Mouse (Mus musculus) adrenal gland (tissue): ENCODE data around the gene Gm43518.

ENCODE experiments used
- intact Hi-C: fragments of 180-260 bp; cut with DNase I; formaldehyde crosslinking; loops from one replicate; pipeline ENCODE4 v1.15.1; 2025
- long read RNA-seq, 2 experiments: library from polyadenylated mRNA; unstranded; transcript quantifications; one replicate each; pipeline ENCODE4 v2.0.0; 2020; ENCODE audit warnings: borderline replicate concordance in 1 of 2; ENCODE audit not compliant: insufficient replicate concordance in 1 of 2

Gm43518 gene
- long read RNA-seq, experiment 1, result 0 reads
- long read RNA-seq, experiment 2, partial matches to known transcripts, result 0 of 1 reads
- long read RNA-seq, experiment 2, other reads (novel, unspliced or antisense), result 1 of 1 reads

DNA sequence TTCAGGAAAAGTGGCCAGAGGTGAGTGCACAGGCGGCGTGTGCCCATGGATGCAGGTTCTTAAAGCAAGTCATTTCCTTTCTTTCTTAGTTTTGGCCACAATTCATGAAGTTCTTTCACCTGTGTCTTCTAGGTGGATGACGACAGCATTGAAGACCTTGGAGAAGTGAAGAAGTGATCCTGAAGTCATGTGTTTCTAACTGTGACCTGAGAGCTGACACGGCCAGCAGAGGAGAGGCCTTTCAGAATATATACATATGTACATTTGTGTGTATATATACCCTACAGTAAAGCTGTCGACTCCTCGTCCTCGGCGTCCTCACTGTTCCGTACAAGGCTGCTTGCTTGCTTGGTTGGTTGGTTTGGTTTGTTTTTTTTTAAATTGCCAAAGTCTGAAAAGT lies at the start of gene Gm43518:
Gene Gm43518 (plus strand): TSS at position 301 of the 400 bp plus-strand sequence.
- intact Hi-C loops, result no loop called here

DNA sequence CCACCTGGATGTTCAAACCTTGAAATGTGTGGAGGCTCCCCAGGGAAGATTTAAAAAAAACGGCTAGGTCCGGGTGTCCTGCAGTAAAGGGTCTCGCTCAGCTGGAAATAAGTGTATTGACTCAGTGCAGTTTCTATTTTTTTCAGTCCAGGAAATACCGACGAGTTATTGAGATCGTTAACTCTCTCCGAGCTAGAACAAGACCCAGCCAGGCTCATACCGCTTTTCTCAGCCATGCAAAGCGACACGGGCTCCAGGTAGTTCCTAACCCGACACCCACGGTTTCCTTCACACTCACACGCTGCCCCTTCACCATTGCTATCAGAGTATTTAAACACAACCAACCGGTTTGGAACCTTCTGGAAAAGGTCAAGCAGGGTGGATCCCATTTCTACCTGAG lies 49.2 kb upstream of the Gm43518 start:
- intact Hi-C loops, result no loop called here

DNA sequence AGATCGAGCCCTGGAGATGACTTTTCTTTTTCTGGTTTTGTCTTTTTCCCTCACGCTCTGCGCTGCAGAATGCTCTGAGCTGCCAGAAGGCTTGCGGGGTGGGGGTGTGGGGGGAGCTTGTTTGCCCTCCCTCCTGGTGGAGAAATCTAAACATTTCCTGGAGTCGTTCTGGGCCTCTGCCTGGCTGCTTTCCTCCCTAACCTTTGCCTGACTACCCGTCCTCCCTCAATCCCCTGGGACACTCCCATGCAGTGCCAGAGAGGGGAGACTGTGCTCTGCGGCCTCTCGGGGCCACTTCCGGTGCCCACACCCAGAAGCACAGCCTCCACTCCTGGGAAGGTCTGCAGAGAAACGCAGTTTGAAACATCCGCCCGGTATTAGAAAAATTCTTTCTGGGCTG lies 47.3 kb upstream of the Gm43518 start, which contains the start of gene Hcar1:
Gene Hcar1 (minus strand): TSS at position 93 of the 400 bp plus-strand sequence.
- intact Hi-C loops, result no loop called here

DNA sequence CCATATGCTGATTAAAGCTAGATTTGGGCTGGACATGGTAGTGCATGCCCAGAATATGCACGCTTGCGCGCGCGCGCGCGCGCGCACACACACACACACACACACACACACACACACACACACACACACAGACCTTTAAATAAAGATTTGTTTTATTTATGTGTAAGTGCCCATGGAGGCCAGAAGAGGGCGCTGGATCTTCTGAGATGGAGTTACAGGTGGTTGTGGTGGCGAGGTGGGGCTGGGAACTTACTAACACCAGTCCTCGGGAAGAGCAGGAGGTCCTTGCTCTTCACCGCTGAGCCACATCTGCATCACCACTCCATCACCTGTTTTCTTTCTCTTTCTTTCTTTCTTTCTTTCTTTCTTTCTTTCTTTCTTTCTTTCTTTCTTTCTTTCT lies 46.4 kb upstream of the Gm43518 start:
- intact Hi-C loops, result no loop called here

DNA sequence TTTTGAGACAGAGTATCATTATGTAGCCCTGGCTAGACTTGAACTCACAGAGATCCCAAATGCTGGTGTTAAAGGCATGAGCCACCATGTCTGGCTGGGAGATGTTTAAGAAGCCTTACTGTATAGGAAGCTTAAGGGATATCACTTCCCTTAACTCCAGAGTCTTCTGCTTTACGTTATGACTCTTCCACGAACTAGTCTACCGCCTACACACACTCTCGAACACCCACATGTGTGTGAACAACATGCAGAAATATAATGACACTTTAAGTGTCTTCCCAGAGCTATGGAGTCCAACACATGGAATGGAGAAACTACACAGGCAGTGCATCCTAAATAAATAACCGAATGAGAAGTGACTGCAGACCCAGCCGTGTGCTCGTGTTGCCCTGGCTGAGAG lies 43.3 kb upstream of the Gm43518 start:
- intact Hi-C loops, result no loop called here

DNA sequence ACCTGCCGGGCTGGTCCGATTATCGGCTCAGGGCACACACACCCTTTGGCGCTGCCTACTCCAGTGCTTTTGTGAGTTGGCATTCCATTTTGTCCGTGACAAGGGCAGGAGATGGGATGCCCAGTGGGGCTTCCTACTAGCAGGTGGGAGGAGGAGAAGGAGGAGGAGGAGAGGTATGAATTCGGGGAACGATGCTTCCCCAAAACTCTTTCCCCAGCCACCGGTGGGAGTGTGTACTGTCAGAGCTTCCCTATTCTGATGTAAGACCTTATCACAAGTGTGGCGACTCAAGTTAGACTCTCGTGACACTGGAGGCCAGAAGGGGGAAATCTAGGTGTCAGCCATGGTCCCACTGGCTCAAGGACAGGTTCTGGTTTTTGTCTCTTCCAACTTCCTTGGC lies 42.9 kb upstream of the Gm43518 start:
- intact Hi-C loops, result no loop called here

DNA sequence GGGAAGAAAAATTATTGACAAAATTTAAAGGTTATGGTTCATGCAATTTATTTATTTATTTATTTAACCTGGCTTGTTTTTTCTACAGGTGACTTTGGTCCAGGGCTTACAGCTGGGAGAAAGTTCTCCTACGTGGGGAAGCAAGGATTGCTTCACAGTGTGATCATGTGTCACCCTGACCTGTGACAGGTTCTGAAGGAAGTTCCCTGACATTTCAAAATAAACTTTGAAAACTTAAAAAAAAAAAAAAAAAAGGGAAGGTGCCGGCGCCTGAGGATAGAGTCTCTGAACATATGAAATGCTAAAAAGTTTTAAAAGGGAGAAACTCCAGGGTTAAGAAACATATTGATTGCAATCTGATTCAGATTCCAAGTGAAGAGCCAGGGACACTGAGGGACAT lies 40.9 kb upstream of the Gm43518 start:
- intact Hi-C loops, result no loop called here

DNA sequence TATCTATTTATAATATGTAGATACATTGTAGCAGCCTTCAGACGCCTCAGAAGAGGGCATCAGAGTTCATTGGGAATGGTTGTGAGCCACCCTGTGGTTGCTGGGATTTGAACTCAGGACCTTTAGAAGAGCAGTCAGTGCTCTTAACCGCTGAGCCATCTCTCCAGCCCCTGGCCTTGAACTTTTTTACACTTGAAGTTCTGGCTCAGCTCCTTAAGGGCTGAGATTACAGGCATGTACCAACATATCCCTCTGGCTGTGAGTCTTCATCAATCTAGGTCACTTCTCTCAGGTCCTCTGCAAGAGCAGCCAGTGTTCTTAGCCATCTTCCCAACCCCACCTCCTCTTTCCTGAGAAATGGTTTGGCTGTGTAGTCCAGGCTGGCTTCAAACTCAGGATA lies 36.9 kb upstream of the Gm43518 start:
- intact Hi-C loops, result no loop called here

DNA sequence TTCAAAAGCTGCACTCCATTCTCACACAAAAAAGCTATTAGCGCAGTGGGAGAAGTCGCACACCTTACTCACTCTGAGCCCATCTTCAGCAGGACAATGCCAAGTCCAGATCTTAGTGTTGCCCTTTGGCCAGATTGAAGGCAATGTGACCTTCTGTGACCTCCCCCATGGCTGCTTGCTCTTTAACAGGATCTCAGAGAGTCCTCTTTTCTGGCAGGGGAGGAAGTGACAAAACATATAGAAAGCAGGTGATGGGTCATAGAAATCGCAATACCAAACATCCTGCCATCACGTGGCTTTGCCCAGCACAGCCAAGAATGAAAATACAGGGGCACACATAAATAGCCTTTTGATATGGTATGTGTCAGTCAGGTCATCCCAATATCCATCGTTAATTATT lies 36.2 kb upstream of the Gm43518 start:
- intact Hi-C loops, result no loop called here

DNA sequence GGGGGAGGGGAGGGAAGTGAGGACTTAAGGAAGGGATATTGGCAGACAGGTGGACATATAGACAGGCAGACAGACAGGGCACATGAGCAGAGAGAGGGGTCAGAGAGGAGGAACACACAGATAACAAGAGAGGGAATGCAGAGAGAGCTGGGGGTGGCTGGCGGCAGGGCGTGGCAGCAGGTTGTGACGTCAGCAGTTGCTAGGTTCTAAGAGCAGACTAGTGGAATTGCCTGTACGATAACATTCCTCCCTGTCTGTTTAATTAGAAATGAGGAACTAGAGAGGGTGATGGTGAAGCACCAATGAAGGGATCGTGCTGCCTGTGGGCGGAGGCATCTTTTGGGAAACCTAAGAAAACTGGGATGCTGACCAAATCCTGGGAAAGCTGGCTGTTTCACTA lies 35.5 kb upstream of the Gm43518 start:
- intact Hi-C loops, result no loop called here

DNA sequence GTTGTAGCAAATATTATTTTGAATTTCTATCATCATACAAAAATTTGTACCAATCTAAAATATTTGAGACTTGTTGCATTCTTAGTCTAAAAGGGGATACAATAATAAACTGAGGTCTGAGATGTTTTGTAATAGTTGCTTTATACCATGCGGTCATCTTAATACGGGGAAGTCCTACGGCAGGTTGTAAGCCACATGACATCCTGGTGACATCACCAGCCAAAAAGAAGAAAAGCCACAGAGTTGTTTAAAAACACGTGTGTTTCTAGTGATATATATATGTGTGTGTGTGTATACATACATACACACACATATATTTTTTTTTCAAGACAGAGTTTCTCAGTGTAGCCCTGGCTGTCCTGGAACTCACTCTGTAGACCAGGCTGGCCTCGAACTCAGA lies 33.7 kb upstream of the Gm43518 start:
- intact Hi-C loops, result no loop called here

DNA sequence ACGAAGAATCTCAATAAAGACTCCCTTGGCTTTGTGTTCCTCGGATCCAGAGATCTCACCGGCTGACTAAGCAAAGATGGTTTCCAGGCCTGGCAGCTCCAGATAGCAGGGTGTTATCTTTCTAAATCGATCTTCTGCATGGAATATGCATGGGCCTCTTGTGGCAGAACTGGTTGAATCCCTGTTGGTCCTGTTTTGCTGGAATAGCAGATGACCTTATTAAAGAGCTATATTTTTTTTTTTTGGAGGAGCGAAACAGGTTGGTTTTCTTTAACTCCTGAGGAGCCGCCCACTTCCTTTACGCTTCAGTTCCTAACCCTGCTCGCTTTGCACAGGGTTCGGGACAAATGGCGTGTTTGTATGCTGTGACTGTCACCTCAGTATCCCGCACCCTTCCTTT lies 30.8 kb upstream of the Gm43518 start:
- intact Hi-C loops, result no loop called here

DNA sequence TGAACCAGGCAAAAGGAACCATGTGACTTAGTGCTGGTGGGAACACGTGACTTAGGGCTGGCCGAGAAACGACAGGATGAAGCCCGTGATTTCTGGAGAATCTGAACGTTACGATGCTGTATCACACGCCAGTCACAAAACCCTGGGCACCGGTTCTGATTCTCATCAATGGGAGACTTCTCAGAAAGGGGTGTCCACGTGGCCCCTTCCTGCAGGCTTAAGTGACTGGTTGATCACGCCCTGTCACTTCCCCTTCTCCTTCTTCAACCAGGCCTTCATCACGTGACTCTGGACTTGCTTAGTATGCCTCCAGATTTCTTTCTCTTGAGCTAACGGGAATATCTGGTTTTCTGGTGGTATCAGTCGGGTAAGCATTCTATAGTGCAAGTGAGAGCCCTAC lies 29.9 kb upstream of the Gm43518 start:
- intact Hi-C loops, result no loop called here

DNA sequence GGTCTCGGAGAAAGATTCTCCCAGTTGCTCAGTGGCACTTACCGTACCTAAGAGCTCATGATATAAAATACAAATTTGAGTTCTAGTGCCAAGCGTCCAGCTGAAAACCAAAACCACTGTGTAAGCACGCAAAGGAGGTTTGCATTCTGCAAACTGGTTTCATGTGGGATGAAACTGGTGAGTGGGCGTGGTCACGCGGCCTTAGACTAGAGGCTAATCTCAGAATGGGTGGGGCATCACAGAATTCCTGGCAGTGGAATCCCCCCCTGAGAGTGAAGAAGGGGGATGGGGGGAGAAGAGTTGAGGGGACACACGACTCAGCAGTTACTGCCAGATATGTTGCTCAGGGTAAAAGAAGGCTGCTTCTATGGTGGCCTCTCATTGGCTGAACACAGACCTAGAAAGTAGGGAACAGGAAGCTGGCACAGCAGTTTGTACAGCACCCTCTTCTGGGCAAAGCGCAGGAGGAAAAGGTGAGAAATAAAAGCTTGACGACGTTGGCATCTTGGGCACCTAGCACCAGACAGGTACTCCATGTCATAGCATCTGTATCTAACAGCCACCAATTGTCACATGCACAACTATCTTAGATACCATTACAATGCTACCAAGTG lies 23.1 kb upstream of the Gm43518 start:
- intact Hi-C loops, result loop anchor here (10.0 kb wide), 1 partner anchor 279 kb away; no protein-coding TSS in a partner anchor

DNA sequence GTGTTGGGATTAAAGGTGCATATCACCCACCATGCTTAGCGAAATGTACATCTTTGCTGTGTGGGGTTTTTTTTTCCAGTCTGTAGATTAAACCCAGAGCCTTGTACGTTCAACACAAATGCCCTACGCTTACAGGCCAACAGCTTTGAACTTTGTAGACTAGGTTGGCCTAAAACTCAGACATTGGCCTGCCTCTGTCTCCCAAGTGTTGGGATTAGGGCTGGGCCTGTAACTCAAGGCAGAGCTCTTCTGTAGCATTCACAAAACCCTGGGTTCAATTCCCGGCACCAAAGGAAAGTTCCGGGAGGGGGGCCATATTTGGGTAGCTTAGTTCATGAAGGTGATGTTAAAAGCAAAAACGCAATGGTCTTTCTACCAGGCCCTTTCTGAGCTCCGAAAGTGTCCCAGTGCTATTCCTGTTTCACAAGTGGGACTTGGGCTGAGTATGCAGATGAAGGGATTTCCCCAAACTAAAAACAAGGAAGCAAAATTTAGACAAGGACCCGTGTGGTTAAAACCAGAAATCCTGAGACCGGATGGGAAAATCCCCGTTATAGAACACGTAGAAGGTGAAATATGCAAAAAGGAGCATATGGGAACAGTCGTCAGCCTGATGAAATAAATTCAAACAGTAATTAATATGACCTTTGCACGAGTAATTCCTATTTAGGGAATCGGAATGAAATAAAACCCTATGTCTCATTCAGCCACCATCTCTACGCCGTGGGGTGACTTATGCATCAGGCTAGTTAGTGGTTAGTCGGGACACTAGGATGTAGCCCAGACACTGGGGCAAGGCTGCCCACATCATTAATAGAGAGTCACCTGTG lies 20.9 kb upstream of the Gm43518 start:
- intact Hi-C loops, result loop anchor here (5.0 to 10.0 kb wide), 2 partner anchors 79 to 282 kb away; no protein-coding TSS in a partner anchor

DNA sequence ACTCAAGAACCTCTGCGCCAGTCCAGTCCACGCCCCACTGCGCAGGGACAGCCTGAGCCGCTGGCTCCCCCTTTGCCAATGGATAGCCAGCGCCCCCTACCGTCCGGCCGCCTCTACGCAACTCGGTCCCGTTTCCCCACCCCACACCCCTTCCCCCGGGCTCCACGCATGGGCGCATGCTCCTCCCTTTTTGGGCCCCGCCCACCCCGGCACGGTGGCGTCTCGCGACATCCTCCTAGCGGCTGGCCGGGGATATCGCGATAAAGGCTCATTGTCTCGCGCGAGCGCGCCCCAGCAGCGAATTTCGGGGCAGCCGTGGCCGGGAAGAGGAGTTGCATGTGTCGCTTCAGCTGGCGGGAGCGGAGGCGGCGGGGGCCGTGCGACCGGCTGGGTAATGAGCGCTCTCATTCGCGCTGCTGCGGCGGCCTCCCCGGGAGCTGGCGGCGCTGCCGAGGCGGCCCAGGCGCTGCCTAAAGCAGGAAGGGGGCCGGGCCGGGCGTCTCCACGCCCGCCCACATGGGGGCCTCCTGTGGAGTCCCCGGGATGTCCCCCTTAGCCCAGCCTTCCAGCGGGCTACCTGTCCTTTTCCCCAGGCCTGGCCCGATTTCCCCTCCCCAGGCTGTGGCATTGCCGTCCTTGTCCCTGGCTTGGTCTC lies 20.1 kb upstream of the Gm43518 start, which contains the start of gene Denr:
Gene Denr (plus strand): TSS at position 200 of the 655 bp plus-strand sequence.
- intact Hi-C loops, result loop anchor here (1.0 to 10.0 kb wide), 3 partner anchors 80 to 282 kb away; partner anchors contain the start of genes Kntc1 and Rsrc2

DNA sequence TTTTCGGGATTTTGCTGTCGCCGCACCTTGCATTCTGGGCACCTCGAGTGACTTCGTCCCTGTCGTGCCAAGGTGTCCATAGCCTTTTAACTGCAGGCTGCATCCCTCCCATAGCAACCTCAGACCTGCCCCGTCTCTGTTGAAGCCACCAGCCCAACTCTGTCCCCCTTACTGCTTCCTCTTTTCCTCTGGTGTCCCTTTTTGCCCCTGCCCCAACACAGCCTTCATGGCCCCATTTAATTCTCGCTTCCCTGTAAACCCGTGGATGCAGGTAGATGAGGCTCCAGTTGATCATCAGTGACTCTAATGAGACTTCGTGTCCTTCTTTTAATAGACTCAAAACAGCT lies 19.6 kb upstream of the Gm43518 start:
- intact Hi-C loops, result loop anchor here (1.0 to 10.0 kb wide), 3 partner anchors 80 to 283 kb away; partner anchors contain the start of genes Kntc1 and Rsrc2

DNA sequence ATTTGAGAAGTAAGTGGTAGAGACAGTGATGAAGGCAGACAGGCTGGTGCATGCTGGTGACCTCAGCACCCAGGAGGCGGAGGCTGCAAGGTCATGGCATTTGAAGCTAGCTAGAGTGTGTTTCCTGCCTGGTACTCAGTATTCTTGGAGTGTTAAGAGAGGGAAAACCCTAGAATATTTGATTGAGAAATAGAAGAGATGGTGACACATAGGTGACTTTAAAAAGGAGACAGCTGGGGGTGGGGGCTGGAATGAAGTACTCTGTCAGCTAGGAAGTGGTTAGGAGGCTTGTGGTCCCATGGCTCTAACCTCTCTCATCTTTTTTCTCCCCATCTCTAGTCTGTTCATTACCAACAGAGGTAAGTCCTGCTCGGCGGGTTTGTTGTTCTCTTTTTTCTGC lies 12.4 kb upstream of the Gm43518 start:
- intact Hi-C loops, result no loop called here

DNA sequence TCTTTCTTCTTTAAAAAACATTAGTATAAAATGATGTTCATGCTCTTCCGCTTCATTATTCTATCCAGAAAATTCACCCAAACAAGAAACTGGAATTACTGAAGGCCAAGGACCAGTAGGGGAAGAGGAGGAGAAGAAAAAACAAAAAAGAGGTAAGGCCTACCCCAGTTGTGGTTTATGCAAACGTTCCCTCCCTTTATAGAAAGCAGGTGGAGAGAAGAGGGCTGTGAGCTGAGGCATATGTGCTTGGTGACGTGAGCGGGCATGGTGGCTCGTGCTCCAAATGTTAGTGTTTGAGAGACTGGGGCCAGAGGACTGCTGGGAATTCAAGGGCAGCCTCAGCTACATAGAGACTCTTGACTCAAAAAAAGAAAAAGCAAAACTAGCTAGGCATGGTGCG lies 5.1 kb upstream of the Gm43518 start:
- intact Hi-C loops, result no loop called here

DNA sequence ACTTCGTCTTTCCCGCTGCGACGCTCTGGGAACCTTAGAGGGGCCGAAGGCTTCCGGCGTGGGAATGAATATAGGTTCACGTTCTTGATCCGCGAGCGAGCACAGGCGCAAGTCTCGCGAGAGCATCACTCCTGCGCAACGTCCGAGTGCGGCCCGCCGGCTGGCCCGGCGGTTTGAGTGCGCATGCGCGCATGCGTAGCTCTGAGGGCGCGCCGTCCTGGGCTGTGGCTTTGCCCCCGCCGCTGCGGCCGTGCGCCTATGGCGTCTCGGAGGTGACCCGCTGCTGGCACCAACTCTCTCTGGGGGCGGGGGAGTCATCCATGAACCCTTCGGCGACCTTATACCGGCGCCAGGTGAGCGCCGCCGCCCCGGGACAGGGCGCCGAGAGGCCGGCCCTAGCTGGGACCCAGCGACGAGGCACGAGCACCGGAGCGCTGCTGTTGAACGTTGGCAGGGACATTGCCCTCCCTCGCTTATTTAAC lies 3.3 kb downstream of the Gm43518 start, which contains the start of gene Ccdc62:
Gene Ccdc62 (plus strand): TSS at position 172 of the 482 bp plus-strand sequence.
- intact Hi-C loops, result no loop called here

DNA sequence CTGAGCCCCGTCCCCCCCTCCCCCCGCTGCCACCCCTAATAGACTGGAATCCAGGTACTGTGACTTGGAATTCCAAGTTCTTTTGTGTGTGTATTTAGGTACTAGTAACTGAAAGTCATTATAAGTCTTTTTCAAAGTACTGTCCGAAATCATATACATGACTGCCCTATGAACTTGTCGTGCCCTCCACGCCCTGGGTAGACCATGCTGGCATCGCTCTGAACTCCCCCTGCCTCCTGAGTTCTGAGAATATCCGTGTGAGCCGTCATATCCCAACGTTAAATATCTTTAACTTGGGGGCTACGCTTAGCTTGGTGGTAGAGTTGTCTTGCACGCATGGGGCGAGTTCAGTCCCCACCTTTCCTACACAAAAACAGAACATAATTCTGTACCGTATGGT lies 3.9 kb downstream of the Gm43518 start:
- intact Hi-C loops, result no loop called here

DNA sequence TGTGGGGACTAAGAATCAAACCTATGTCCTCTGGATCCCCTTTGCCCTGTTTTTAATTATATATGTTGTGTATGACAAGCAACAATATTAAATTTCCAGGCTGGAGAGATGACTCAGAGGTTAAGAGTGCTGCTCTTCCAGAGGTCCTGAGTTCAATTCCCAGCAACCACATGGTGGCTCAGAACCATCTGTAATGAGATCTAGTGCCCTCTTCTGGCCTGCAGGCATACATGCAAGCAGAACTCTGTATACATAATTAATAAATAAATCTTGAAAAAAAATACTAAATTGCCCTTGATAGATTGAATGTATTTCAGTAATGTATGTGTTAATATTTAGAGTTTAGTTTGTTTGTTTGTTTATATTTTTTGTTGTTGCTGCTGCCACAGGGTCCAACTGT lies 5.7 kb downstream of the Gm43518 start:
- intact Hi-C loops, result no loop called here
